Mouse (Mus musculus) c-Kit-positive CD71-positive TER-119-positive erythroid progenitor cells, embryonic 14.5 days (primary cell): ENCODE results near the gene Lyve1.

Experiments
- DNase-seq: peaks from one replicate; pipeline ENCODE4 v3.0.0-alpha.2; 2013; ENCODE audit warnings: low spot score

Gene Lyve1

DNA sequence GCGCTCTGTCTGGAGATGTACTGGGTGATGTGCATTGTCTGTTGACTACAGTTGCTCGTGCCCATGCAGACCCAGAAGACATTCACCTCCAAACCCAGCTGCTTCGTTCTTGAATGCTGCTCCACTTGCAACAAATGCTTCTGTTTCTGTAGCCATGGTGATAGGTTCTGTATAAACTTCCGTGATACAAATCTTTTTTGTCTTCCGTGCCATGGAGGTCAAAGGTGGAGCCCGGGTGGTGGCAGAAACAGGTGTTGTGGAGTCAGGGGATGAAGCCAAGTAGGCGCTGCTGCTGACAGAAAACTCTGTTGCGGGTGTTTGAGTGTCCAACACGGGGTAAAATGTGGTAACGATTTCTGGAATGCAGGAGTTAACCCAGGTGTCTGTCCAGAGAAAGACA is 9.4 kb downstream of the Lyve1 start:
- DNase-seq, result no peak

DNA sequence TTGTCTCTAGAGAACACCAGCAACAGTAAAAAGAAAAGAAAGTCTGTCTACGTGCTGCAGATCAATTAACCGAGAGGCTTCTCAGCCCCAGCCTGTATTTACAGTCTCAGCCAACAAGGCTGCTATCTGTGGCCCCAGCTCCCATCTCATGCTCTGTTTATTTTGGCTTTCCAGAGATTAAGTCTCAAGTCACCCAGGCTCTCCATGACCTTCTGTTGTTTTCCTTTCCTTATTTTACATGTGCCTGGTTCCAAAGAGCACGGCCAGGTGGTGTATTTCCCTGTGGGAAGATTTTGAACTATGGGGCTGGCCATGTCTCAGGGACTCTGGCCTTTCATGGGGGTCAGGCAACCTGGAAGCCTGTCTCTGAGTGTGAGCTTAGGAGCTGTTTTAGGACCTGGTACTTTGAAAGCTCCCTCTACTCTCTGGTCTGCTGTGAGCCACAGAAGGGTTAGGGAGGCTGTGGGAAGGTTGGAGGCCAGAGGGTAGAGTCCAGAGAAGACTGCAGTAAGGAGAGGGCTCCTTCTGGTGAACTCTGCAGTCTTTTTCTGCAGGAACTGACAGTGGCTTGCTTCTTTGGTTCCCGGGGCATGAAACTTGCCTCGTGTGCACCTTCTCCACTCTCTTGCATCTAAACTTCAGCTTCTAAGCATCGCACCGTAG is 11.4 kb downstream of the Lyve1 start:
- DNase-seq, result no peak

DNA sequence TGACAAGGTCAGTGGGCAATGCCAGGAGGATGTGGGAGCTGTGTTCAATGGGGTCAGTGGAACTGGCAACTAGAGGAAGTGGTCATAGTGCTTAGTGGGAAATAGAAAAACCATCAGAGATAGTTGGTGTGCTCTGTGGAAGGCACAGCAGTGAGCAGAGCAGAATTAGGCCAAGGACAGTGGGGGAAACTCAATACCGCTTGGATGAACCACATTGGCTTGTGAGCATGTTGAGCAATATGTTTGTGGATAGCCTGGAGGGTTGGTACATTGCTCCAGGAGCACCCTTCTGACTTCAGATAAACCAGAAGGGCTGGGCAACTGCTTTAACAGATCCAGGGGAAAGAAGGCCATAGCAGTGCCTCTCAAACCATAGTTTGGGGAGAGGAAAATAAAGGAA is 14.7 kb downstream of the Lyve1 start:
- DNase-seq, result no peak

DNA sequence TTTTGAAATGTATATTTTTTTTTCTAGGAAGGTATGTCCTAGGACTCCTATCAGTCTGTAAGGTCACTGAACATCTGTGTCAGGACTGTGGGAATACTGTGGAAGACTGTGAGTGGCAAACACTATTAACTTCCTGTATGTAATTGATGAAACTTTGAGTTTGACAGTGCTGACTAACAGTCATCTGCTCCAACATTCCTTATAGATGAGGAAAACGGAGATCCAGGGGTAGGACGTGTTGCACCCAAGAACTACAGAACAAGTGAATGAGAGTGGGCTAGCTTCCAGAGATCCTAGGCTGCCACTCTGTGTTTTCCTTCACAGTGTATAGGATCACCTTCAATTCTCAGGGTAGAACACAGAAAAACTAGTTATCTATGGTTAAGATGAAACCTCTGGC is 15.7 kb downstream of the Lyve1 start:
- DNase-seq, result no peak

DNA sequence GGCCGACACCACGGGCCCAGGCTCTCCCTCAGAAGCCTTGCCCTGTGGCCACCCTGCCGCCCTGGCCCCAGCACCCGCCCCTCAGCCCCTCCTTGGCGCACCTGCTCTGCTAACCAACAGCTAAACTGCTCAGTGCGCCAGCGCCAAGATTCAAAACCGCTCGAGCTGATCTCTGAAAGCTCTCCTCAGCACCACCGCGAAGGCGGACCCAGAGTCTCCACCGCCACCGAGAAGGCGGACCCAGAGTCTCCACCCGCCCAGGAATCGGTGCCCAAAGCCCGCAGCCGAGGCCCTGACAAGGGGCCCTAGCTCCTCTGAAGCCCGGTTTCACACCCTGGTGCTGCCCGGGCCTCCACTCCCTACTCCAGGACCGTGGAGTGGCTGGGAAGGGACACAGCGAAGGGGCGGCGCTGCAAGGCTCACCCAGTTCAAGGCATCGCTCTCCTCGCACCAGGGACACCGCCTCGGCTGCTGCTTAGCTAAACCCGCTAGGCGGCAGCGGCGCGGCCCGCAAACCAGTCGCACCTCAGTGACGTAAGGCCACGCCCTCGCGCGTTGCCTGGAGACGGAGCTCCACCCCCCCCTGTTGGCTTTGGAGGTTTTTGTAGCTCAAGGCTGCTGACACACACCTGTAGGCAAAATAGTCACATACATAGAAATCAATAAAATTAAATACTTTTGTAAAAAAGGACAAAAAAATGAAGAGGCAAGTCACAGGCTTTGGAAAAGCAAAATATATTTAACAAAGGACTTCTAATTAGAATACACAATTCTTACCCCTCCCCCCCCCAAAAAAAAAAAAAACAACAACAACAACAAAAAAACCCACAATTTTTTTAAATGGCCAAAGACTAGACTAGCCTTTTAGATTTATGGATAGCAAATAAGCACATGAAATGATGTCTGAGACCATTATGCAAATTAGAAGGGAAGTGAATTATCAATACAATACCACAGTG is 18.8 kb downstream of the Lyve1 start, which contains the start of gene Rnf141:
Gene Rnf141 (minus strand): TSS at position 542 of the 959 bp plus-strand sequence.
- DNase-seq, result peak; percentile 96

DNA sequence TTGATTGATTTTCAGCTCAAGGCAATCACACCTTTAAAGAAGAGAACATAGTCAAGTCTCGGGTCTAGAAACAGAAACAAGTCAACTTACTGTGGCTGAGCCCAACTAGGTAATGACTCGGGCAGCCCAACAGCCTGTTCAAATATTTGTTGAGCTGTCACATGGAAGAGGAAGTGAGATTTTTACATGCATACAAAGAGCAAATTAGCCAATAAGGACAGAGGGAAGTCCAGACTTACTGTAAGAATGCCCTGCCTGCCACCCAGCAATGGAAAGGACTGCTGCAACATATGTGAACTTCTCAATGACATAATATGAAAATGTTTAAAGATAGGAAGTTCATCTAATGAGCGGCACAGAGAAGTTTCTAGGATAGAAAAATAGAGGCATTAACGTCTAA is 22.7 kb downstream of the Lyve1 start:
- no peak for DNase-seq

DNA sequence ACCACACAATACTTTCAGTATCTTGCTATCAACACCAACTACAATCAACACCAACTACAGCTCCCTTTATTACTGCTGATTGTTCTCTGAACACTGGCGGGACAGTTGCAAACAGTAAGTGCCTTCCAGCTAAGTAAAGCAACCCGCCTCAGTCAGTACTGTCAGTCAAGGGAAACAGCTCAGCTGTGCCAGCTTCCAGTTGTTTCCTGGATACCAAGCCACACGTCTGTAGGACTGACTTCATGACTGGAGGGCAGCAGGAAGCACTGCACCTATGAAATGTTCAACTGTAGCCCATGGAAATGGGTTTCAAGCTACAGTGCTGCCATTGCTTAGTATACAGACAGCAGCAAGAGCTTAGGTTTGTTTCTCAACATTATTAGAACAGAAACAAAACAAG is 28.5 kb downstream of the Lyve1 start:
- DNase-seq, result no peak

DNA sequence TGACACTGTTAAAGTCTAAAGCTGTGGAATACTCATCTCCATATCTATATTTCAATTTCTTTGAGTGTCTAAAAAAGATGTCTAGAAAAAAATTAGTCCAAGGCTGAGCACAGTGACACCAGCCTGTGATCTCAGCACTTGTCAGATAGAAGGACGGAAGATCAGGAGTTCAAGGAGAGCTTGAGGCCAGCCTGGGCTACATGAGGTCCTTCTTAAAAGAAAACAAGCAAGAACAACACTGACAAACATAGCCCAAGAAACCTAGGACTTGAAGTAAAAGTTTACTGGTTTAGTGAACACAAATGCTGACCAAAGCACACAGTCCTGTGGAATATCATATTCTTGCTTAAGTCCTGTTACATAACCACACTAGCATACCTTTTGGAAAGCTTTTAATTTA is 29.0 kb downstream of the Lyve1 start:
- no peak for DNase-seq

DNA sequence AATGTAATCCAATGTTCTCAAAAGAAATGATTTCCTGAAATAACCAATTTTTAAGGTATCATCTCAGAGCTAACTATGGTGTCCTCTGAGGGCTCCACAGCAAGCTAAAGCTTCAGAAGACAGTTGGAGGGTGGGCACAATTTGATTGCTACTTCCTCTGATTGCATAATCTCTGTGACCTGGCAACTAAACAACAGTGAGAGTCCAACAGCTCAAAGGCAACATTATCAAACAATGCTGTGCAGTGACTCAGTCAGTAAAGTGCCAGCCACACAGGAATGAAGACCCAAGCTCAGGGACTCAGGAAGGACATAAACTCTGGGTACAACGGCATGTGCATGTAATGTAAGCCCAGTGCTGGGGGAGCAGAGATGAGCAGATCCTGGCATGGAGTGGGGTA is 30.0 kb downstream of the Lyve1 start:
- DNase-seq, result no peak

DNA sequence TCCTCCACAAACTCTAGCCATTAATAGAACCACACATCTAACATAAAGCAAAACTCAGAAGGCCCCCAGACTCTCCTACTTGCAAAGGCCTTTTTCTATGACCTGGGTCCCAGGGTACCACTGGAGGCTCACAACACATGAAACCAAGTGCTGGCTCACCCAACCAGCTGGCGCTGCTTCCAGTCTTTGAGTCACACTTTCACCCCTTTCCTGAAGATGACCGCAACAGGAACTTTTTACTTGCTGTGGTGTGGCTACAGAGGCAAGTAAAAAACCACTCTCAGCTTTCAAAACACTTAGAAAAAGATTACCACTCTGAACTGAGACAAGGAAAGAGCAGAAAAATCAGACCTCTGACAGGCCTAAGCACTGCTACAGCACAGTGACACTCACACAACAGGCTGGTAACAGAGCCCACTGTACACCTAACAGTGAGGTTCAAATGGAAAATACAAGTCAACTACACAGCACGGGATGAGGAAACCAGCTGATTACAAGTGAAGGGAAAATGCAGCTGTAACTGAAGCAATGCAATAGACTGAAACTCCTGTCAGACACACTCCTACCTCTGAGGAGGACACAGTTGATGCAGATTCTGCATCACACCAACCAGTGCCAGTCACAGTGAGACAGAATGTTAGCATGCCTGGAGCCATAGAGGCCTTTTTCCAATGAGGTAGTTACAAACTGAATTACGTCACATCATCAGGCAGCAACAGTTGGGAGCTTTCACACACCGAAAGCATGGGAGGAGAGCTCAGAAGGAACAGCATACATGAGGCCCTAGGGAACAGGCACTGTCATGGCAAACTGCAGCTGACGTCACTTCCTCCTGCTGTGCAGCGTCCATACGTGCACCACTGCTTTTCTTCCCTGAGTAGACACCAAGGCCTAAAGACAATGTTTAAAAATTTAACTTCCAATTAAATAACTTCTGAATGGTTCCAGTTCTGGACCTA is 38.8 kb downstream of the Lyve1 start:
- DNase-seq, result no peak

DNA sequence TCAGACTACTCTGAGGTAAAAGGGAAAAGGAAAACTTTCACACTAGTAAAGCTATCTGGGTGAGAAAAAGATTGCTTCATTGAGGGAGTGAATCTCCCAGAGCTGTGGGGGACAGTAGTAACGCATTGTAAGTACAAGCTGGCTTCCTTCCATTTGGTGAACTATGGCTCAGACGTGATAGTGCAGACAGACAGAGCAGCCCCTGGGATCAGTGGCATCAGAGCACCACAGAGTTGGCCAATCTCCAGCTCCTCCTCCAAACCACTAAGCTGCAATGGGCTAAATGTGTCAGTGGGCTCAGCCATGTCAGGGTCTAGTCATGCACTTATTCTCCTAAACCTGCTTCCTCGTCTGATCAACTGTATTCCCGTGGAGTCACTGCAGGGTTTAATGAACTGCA is 39.4 kb downstream of the Lyve1 start:
- DNase-seq, result no peak

DNA sequence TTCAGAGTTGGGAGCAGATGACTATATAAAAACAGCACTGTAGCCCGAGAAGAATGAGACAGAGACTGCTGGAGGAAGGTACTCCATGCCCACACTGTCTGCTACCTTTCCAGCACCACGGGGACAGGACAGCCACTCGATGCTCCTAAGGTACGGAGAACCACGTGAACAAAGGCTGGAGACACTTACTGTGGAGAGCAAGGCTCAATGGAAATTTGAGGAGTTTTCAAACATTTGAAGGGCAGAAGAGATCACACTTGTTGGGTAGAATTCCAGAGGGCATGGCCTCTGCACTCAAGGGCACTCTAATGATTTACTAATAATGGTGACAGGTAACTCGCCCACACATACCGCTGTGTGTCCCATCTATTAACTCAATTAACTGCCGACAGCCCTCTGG is 40.0 kb downstream of the Lyve1 start:
- no peak for DNase-seq

DNA sequence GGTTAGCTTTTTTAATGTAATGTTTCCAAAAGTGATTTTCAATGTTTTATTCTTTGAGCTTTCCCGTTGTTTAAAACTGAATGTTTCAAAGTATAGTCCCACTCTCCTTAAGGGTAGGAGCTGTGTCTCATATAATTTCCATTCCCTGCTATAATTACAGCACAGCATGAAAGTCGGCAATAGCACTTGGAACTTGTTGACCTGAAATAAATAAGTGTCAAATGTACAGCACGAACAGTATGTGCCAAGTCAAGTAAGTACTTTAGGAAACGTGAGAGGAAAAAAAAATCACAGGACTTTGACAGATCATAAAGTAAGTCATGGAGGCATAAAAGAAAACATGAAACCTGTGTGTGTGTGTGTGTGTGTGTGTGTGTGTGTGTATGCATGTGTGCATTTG is 41.0 kb downstream of the Lyve1 start:
- no peak for DNase-seq

DNA sequence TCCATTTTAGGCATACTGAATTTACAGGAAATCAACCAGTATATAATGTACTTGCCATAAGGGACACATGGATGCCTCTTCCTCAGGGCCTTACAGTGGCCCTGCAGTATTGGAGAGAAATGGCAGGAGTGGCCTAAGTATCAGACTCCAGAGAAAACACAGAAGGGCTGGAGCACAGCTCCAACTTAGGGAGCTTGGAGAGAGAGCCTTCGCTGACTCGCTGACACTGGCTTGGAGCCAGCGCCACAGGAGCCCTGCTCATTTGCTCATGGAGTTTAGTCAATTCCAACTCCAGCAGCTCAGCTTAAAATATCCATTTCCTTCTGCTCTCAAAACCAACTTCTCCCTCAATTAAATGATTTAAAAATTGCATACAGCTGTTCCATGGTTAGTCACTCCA is 41.4 kb downstream of the Lyve1 start:
- no peak for DNase-seq

DNA sequence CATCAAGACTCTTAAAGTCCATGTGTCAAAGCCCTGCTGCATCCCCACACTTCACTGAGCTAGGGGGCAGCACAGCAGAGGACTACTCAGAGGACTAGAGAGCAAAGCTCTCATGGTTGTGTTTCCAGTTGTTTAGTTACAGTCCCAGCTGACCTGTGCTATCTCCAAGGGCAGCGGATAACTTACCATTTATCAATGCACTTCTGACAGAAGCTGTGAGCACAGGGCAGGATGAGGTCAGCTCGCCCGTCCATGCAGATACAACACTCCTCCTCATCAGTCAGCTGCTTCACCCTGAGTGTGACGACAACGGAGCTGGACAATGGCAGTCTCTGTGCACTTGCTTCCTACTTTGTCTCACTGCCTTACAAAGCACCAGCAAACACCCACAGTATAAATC is 42.0 kb downstream of the Lyve1 start:
- DNase-seq, result no peak

DNA sequence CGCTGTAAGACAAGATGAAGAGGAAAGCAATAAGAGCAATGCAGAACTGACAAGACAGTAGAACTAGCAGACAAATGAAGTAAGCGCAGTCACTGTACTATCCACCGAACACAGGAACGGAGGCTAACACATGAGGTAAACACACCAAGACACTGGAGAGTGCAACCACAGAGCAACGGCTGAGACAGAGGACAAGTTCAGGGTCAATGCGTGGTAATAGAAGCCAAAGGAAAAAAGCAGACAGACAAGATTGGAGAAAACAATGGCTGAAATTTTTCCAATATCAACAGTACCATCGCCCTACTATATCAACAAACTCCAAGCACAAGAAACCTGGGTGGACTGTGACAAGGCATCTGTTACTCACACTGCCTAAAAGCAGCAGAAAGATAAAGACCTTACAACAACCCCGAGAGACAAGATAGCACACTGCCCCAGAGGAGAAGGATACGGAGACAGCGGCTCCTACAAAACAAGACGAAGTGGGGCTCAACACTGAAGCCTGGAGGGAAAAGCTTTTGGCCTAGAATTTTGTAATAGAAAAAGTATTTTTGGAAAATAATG is 44.2 kb downstream of the Lyve1 start:
- DNase-seq, result peak; percentile 68

DNA sequence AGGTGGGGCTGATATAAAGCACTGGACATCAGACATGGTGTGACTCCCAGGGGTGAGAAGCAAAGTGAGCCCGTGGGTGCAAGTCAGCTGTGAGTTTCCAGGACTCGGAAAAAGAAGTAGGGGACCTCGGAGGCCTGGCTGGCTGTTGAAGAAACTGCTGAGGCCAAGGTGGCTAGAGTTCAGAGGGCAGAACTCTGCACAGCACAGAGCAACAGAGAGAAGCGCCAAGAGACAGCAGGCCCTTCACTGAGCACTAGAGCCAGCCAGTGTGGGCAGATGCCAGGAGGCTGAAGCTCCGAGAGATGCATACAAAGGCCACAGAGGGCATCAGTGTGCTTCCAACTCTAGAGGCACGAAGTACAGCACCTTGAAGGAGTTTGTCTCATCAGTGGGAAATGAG is 44.8 kb downstream of the Lyve1 start:
- DNase-seq, result no peak

DNA sequence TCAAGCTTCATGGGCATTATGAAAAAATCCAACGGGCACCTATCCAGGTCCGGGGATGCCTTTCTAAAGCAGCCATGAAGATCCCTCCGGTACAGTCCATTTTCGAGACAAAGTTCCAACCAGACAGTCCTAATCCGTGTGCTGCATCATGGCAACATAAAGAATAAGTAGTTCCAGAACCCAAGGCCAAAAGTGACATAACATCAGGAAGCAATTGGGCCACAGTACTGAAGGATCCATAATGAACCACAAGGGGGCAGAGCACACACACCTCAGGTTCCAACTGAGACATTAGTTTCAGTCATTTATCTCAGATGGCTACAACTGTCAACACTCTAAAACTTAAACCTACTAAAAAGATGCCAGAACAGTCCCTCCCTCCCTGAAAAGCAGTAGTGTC is 47.0 kb downstream of the Lyve1 start:
- peak; percentile 76 for DNase-seq

DNA sequence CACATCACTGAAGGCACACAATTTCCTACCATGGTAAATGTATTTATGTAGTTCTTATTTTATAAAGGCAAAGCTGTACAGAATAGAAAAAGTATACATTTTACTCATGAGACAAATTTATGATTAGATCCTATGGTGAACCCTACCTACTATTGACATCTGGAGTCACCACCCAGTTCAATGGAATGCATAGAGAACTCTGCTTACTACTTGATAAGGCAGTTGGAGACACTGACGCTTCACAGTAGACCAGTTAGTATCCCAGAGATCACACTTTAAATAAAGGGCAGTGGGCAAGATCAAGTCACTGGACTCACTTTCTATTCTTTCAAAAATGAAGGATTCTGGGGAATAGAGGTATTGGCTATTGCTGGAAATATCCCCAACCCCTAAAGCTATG is 49.1 kb downstream of the Lyve1 start:
- peak; percentile 47 for DNase-seq

DNA sequence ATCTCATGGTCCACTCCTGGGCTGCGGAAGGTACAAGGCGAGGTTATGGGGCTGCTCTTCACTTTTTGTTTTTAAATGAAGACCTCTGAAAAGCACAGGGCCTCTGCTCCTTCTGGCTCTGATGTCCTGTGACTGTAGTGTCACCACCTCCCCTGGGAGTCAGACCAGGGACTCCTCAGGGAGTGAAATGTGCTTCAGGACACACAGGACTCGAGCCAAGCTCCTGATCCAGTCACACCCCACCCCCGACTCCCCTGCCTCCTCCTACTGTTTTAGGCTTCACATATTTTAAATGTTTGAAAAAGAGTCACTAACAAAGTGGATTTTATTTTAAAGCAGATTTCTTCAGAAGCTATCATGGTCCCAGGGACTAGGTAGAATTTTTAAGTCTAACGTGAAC is 51.5 kb downstream of the Lyve1 start:
- DNase-seq, result no peak

DNA sequence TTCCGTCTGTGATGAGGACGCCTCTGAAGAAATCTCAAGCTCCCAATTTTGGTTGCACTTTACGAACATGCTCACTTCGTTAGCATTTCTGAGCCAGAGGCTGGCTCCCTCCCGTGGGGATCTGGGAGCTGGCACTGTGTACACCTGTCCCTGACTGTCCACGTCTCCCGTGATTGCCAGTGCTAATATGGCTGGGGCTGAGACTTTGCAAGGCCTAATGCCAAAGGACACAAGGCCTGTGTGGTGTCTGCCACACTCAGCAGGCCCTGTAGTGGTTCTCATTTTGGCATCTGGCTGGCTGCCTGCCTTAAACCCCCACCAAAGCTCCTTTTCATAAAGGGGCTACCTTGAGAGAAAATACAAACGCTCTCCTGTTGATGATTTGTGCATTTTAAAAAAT is 52.0 kb downstream of the Lyve1 start:
- DNase-seq, result no peak
